ENCODE assay signal across 19 mouse cellular contexts in the genomic region with DNA sequence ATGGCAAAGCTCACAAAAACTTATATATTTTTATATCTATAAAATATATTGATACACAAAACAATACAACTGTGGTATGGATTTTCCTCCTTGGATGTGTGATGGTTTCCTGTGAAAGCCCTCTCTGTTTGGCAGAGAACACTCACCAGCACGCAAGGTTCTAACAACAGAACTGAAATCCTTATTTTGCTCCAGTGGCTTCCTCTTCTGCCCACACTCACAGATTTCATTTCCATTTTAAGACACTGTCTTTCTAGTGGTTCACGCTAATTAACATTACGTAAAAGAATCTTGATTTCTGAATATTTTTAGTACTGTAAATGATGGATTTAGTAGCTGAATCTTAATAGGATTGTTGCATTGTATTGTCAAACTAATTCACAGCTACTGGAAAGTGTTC.
DNase-seq lines count a peak whose midpoint lies in the region; ATAC-seq lines count a peak whose summit lies in the region.
"Had no signal": no experiment of that assay in that cellular context is flagged by ENCODE, and none has a peak within 500 bp of the region (broad histone marks: within the 10 kb centered on the region; RNA-seq: fewer than 3 reads in every experiment).

No protein-coding gene starts in this region.

- no peak for DNase-seq in frontal cortex, postnatal 14 days (ENCODE audit: low spot score in 2 of 2)
- DNase-seq in right cerebral cortex, postnatal 10 days (ENCODE audit: low spot score in 2 of 2) = peak; percentile 24 to 30
- DNase-seq in right cerebral cortex, adult 18-20 months = no peak
- DNase-seq in telencephalon, adult 2 months (ENCODE audit: low read depth, low spot score) = peak; percentile 36
- no peak for DNase-seq in lung, postnatal 14 days
- DNase-seq: adrenal gland, adult 2 months; adrenal gland, postnatal 10 days; adrenal gland, postnatal 25 days; B cell, adult 2 months; cerebellum, adult 11-12 months; cerebellum, adult 2 months; cerebellum, adult 9-10 months; cerebellum, postnatal 10 days; cerebellum, postnatal 25 days; embryo, embryonic 11 days had no signal

- ATAC-seq in frontal cortex, adult (ENCODE audit: low TSS enrichment) = peak; percentile 91
- ATAC-seq: CD4-positive, CD25-positive, alpha-beta regulatory T cell, adult 4 months; forebrain, embryonic 14.5 days; forebrain, embryonic 16.5 days had no signal

Comparison
In these comparisons a context has a peak if more than half of its experiments do, and no peak if none do; other contexts are left out.
1. DNase-seq: peak in right cerebral cortex, postnatal 10 days (2 of 2) and telencephalon, adult 2 months (single experiment); none in frontal cortex, postnatal 14 days (0 of 2), right cerebral cortex, adult 18-20 months (single experiment) and lung, postnatal 14 days (single experiment).